Mouse (Mus musculus): ENCODE results near the gene Sema4b. TPM values are rescaled to one million over a fixed set of nuclear protein-coding genes. Genes with fewer than 3 reads are reported as not detected.

The Sema4b gene
- total and polyA plus RNA-seq, 2 experiments from 2014 or later: 28.1 to 47.5 TPM

DNA sequence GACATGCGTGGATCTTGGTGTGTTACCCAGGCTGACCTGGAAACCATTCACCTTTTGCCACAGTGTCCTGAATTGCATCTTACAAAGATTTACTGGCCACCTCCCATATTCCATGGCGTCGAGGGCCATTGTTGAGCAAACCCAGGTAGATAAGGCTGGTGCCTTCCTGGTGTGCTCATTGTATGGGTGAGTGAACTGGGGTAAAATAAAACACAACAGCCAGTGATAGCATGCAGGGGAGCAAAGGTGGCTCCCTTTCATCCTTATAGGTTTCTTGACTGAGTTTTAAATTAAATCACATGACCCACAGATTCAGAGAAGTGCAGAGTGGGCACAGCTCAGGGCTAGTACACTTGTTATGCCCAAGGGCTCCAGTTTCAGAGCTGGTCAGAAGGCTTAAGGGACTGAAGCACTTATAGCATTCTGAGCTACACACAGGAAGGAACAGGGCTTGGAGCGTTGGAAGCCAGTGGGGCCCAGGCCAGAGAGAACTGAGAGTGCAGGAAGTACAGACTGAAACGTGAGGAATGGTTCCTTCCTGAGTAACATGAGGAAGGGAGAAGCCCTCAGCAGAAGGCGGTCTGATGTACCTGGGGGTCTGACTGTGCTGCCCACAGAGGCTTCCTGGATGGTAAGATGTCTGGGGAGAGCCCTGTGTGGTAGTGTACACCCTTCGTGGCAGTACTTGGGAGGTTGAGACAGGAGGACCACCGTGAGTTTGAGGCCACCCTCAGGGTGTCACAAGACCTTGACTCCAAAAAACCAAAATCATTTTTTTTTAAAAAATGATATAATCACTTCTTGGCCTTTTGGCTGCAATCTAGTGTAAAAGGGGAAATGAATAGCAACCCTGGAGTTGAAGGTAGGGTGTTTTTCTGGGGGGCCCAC, 14.3 kb upstream of the Sema4b start:
- Histone ChIP-seq H3K27me3 (ENCODE audit: insufficient read depth, low read length) (no peaks in the 10 kb centered on the region), H3K9me3 (ENCODE audit: low read length) (no peaks in the 10 kb centered on the region), H3K4me3 (ENCODE audit: low read length) (no peak overlapping the region), H3K27ac (peak overlapping the region; percentile 72; the same call in 1 of the 2 replicates), H3K36me3 (ENCODE audit: insufficient read depth, low read length) (no peaks in the 10 kb centered on the region), H3K4me2 (ENCODE audit: low read depth, low read length) (no peak overlapping the region), H3K9ac (replicated peaks; ENCODE audit: low read length) (no peak overlapping the region), H3K4me1 (ENCODE audit: insufficient read depth, low read length) (no peaks in the 10 kb centered on the region; the same call in 1 of the 2 replicates)
- DNase-seq (ENCODE audit: low spot score): no peak
- TF ChIP-seq CTCF (IDR thresholded peaks at IDR 0.05; ENCODE audit: low read depth): no peak
- no peak for ATAC-seq
- WGBS: 80% methylated on average over 8 of the region's 8 CpGs

GRCm38 (mm10) chr7:80176159-80176558, 10.5 kb upstream of the Sema4b start:
- WGBS: 55% methylated on average over 3 of the region's 3 CpGs
- no peak for TF ChIP-seq CTCF (IDR thresholded peaks at IDR 0.05; ENCODE audit: low read depth)
- Histone ChIP-seq H3K9ac (replicated peaks; ENCODE audit: low read length) (no peak overlapping the region), H3K36me3 (ENCODE audit: insufficient read depth, low read length) (no peaks in the 10 kb centered on the region), H3K4me3 (ENCODE audit: low read length) (no peak overlapping the region), H3K4me1 (ENCODE audit: insufficient read depth, low read length) (no peaks in the 10 kb centered on the region; the same call in 1 of the 2 replicates), H3K27ac (no peak overlapping the region), H3K27me3 (ENCODE audit: insufficient read depth, low read length) (no peaks in the 10 kb centered on the region), H3K4me2 (ENCODE audit: low read depth, low read length) (no peak overlapping the region), H3K9me3 (ENCODE audit: low read length) (no peaks in the 10 kb centered on the region)
- DNase-seq (ENCODE audit: low spot score) (no peak), ATAC-seq (no peak)

DNA sequence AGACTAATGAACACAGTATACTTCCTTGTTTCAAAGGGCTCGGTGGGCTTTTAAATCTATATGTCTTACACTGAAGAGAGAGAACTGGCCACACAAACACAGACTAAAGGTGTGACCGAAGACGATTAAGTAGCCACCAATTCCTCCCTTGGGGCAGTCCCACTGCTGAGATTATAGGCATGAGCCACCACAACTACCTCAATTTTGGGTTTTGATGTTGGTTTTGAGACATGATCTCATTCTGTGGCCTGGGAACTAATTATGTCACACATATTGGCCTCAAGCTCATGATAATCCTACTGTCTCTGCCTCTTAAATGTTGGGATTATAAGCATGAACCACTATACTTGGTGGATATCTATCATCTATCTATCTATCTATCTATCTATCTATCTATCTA, 9.2 kb upstream of the Sema4b start:
- Histone ChIP-seq H3K27me3 (ENCODE audit: insufficient read depth, low read length) (no peaks in the 10 kb centered on the region), H3K4me1 (ENCODE audit: insufficient read depth, low read length) (no peaks in the 10 kb centered on the region), H3K4me2 (ENCODE audit: low read depth, low read length) (no peak overlapping the region), H3K9me3 (ENCODE audit: low read length) (no peaks in the 10 kb centered on the region), H3K27ac (no peak overlapping the region), H3K9ac (replicated peaks; ENCODE audit: low read length) (no peak overlapping the region), H3K4me3 (ENCODE audit: low read length) (no peak overlapping the region), H3K36me3 (ENCODE audit: insufficient read depth, low read length) (no peaks in the 10 kb centered on the region)
- TF ChIP-seq CTCF (IDR thresholded peaks at IDR 0.05; ENCODE audit: low read depth): no peak
- 96% methylated on average over 3 of the region's 3 CpGs for WGBS
- ATAC-seq (no peak), DNase-seq (ENCODE audit: low spot score) (no peak)

DNA sequence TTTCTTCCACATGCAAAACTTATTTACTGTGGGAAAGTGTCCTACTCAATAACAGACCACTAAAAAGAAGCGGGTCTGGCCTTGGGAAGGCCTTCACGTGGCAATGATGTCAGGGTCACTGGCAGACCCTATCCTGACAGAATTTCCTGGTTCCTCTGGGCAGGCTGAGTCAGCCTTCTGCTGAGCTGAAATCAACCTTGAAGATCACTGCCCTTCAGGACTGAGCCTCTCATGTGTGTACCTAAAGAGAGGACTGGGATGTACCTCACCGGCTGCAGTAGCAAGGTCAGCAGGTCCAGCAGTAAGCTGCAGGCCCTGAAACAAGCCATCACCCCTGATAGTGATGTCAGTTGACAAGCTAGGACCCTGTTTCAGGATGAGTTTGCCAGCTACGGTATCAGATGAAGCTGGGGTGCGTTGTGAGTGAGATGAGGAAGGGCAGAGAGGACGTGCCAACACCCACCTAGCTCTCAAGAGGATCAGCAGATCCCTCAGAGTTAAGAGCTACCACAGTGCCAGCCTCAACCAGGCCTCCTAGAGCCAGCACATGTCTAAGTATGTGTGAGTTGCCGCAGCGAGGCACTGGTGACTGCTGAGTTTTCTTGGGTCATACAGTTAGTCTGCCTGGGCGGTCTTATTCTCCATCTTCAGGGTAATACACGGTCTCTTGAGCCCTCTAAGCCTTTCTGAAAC, 8.5 kb upstream of the Sema4b start:
- H3K9me3 ChIP-seq (ENCODE audit: low read length): no peaks in the 10 kb centered on the region
- 85% methylated on average over 10 of the region's 10 CpGs for WGBS
- no peaks in the 10 kb centered on the region for H3K4me1 ChIP-seq (ENCODE audit: insufficient read depth, low read length)
- no peak overlapping the region for H3K9ac ChIP-seq (replicated peaks; ENCODE audit: low read length)
- H3K4me2 ChIP-seq (ENCODE audit: low read depth, low read length): no peak overlapping the region
- no peak overlapping the region for H3K27ac ChIP-seq
- H3K4me3 ChIP-seq (ENCODE audit: low read length): no peak overlapping the region
- DNase-seq (ENCODE audit: low spot score) (no peak), ATAC-seq (no peak)
- TF ChIP-seq CTCF (IDR thresholded peaks at IDR 0.05; ENCODE audit: low read depth): no peak
- H3K36me3 ChIP-seq (ENCODE audit: insufficient read depth, low read length): no peaks in the 10 kb centered on the region
- no peaks in the 10 kb centered on the region for H3K27me3 ChIP-seq (ENCODE audit: insufficient read depth, low read length)

DNA sequence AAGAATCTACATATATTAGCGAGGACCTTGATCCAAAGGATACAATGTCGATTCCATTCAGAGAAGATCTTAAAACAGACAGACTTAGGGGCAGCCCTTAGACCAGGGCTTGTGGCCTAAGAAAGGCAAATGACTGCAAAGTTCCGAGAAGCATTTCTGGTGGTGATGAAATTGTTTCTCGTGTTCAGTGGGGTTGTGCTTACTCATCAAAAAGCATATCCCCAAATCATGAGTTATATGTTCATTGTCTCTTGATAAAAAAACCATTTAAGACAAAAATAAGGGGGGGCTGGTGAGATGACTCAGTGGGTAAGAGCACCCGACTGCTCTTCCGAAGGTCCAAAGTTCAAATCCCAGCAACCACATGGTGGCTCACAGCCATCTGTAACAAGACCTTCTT, 7.3 kb upstream of the Sema4b start:
- 92% methylated on average over 6 of the region's 6 CpGs for WGBS
- TF ChIP-seq CTCF (IDR thresholded peaks at IDR 0.05; ENCODE audit: low read depth): no peak

GRCm38 (mm10) chr7:80179790-80180189, 6.9 kb upstream of the Sema4b start:
- TF ChIP-seq CTCF (IDR thresholded peaks at IDR 0.05; ENCODE audit: low read depth): no peak
- ATAC-seq (no peak), DNase-seq (ENCODE audit: low spot score) (no peak)
- Histone ChIP-seq H3K4me1 (ENCODE audit: insufficient read depth, low read length) (no peaks in the 10 kb centered on the region), H3K9me3 (ENCODE audit: low read length) (no peaks in the 10 kb centered on the region), H3K27me3 (ENCODE audit: insufficient read depth, low read length) (no peaks in the 10 kb centered on the region), H3K4me3 (ENCODE audit: low read length) (no peak overlapping the region), H3K27ac (no peak overlapping the region), H3K4me2 (ENCODE audit: low read depth, low read length) (no peak overlapping the region), H3K36me3 (ENCODE audit: insufficient read depth, low read length) (no peaks in the 10 kb centered on the region), H3K9ac (replicated peaks; ENCODE audit: low read length) (no peak overlapping the region)
- 86% methylated on average over 6 of the region's 6 CpGs for WGBS

More for the DNA sequence above, 7.3 kb upstream of the Sema4b start:
- no peaks in the 10 kb centered on the region for H3K36me3 ChIP-seq (ENCODE audit: insufficient read depth, low read length)
- no peaks in the 10 kb centered on the region for H3K9me3 ChIP-seq (ENCODE audit: low read length)
- H3K27ac ChIP-seq: no peak overlapping the region
- no peaks in the 10 kb centered on the region for H3K4me1 ChIP-seq (ENCODE audit: insufficient read depth, low read length)
- no peak overlapping the region for H3K9ac ChIP-seq (replicated peaks; ENCODE audit: low read length)
- ATAC-seq (no peak), DNase-seq (ENCODE audit: low spot score) (no peak)
- H3K4me3 ChIP-seq (ENCODE audit: low read length): no peak overlapping the region
- H3K27me3 ChIP-seq (ENCODE audit: insufficient read depth, low read length): no peaks in the 10 kb centered on the region
- no peak overlapping the region for H3K4me2 ChIP-seq (ENCODE audit: low read depth, low read length)

Data from hindbrain, postnatal 0 days (tissue).